Mouse (Mus musculus): Measurements from ENCODE around the gene Zfp365. TPM values are rescaled to one million over a fixed set of nuclear protein-coding genes. Genes with fewer than 3 reads are reported as not detected.

Gene Zfp365
- polyA plus RNA-seq, 1 experiment from 2014 or later: 1.4 TPM

- no peaks in the 10 kb centered on the region for H3K9me3 ChIP-seq (ENCODE audit: control insufficient read depth, low read length)
- no peaks in the 10 kb centered on the region for H3K4me1 ChIP-seq (ENCODE audit: control insufficient read depth, insufficient read depth, low read length)
- no peaks in the 10 kb centered on the region for H3K36me3 ChIP-seq (ENCODE audit: control insufficient read depth, insufficient read depth, low read length)
- peak overlapping the region; percentile 96 for H3K4me2 ChIP-seq (ENCODE audit: low read depth)
- H3K4me3 ChIP-seq (ENCODE audit: low read depth, low read length): peak overlapping the region; percentile 62
- ATAC-seq (ENCODE audit: insufficient read depth, low FRiP score, low TSS enrichment) (peak; percentile 46), DNase-seq (ENCODE audit: low spot score) (no peak)
- H3K9ac ChIP-seq (ENCODE audit: low read length): peak overlapping the region; percentile 63
- H3K27me3 ChIP-seq (ENCODE audit: control insufficient read depth, insufficient read depth, low read length): no peaks in the 10 kb centered on the region
- no peak overlapping the region for H3K27ac ChIP-seq (ENCODE audit: low read depth, low read length)
- 22% methylated on average over 33 of the region's 33 CpGs for WGBS
Measured at GRCm38 (mm10) chr10:67911447-67912336, 770 bp downstream of the Zfp365 start.

- ATAC-seq (ENCODE audit: insufficient read depth, low FRiP score, low TSS enrichment) (no peak), DNase-seq (ENCODE audit: low spot score) (no peak)
- Histone ChIP-seq H3K4me3 (ENCODE audit: low read depth, low read length) (no peak overlapping the region), H3K4me2 (ENCODE audit: low read depth) (no peak overlapping the region), H3K27me3 (ENCODE audit: control insufficient read depth, insufficient read depth, low read length) (no peaks in the 10 kb centered on the region), H3K4me1 (ENCODE audit: control insufficient read depth, insufficient read depth, low read length) (no peaks in the 10 kb centered on the region), H3K36me3 (ENCODE audit: control insufficient read depth, insufficient read depth, low read length) (no peaks in the 10 kb centered on the region), H3K27ac (ENCODE audit: low read depth, low read length) (no peak overlapping the region), H3K9me3 (ENCODE audit: control insufficient read depth, low read length) (no peaks in the 10 kb centered on the region), H3K9ac (ENCODE audit: low read length) (no peak overlapping the region)
- WGBS: 90% methylated on average over 4 of the region's 4 CpGs
Measured at GRCm38 (mm10) chr10:67907931-67908330, 4.5 kb downstream of the Zfp365 start.

- 97% methylated on average over 2 of the region's 2 CpGs for WGBS
- H3K4me3 ChIP-seq (ENCODE audit: low read depth, low read length): no peak overlapping the region
- DNase-seq (ENCODE audit: low spot score) (no peak), ATAC-seq (ENCODE audit: insufficient read depth, low FRiP score, low TSS enrichment) (no peak)
- H3K4me2 ChIP-seq (ENCODE audit: low read depth): no peak overlapping the region
- no peak overlapping the region for H3K27ac ChIP-seq (ENCODE audit: low read depth, low read length)
- H3K4me1 ChIP-seq (ENCODE audit: control insufficient read depth, insufficient read depth, low read length): no peaks in the 10 kb centered on the region
- H3K9ac ChIP-seq (ENCODE audit: low read length): no peak overlapping the region
- no peaks in the 10 kb centered on the region for H3K27me3 ChIP-seq (ENCODE audit: control insufficient read depth, insufficient read depth, low read length)
- no peaks in the 10 kb centered on the region for H3K36me3 ChIP-seq (ENCODE audit: control insufficient read depth, insufficient read depth, low read length)
- H3K9me3 ChIP-seq (ENCODE audit: control insufficient read depth, low read length): no peaks in the 10 kb centered on the region
Measured at GRCm38 (mm10) chr10:67906926-67907325, 5.5 kb downstream of the Zfp365 start.

GRCm38 (mm10) chr10:67906063-67906462 lies 6.4 kb downstream of the Zfp365 start:
- Histone ChIP-seq H3K4me2 (ENCODE audit: low read depth) (no peak overlapping the region), H3K27me3 (ENCODE audit: control insufficient read depth, insufficient read depth, low read length) (no peaks in the 10 kb centered on the region), H3K4me3 (ENCODE audit: low read depth, low read length) (no peak overlapping the region), H3K9me3 (ENCODE audit: control insufficient read depth, low read length) (no peaks in the 10 kb centered on the region), H3K27ac (ENCODE audit: low read depth, low read length) (no peak overlapping the region), H3K9ac (ENCODE audit: low read length) (no peak overlapping the region), H3K36me3 (ENCODE audit: control insufficient read depth, insufficient read depth, low read length) (no peaks in the 10 kb centered on the region), H3K4me1 (ENCODE audit: control insufficient read depth, insufficient read depth, low read length) (no peaks in the 10 kb centered on the region)
- DNase-seq (ENCODE audit: low spot score): no peak
- ATAC-seq (ENCODE audit: insufficient read depth, low FRiP score, low TSS enrichment): no peak
- WGBS: 89% methylated on average over 4 of the region's 4 CpGs

- Histone ChIP-seq H3K27me3 (ENCODE audit: control insufficient read depth, insufficient read depth, low read length) (no peaks in the 10 kb centered on the region), H3K9ac (ENCODE audit: low read length) (no peak overlapping the region), H3K4me2 (ENCODE audit: low read depth) (no peak overlapping the region), H3K27ac (ENCODE audit: low read depth, low read length) (no peak overlapping the region), H3K36me3 (ENCODE audit: control insufficient read depth, insufficient read depth, low read length) (no peaks in the 10 kb centered on the region), H3K4me1 (ENCODE audit: control insufficient read depth, insufficient read depth, low read length) (no peaks in the 10 kb centered on the region), H3K9me3 (ENCODE audit: control insufficient read depth, low read length) (no peaks in the 10 kb centered on the region), H3K4me3 (ENCODE audit: low read depth, low read length) (no peak overlapping the region)
- DNase-seq (ENCODE audit: low spot score): no peak
- WGBS: 85% methylated on average over 7 of the region's 7 CpGs
- ATAC-seq (ENCODE audit: insufficient read depth, low FRiP score, low TSS enrichment): no peak
Measured at GRCm38 (mm10) chr10:67903387-67903786, 9.1 kb downstream of the Zfp365 start.

GRCm38 (mm10) chr10:67901179-67901578 lies 11.3 kb downstream of the Zfp365 start:
- no peak for ATAC-seq (ENCODE audit: insufficient read depth, low FRiP score, low TSS enrichment)

GRCm38 (mm10) chr10:67898949-67899675 lies 13.3 kb downstream of the Zfp365 start:
- DNase-seq (ENCODE audit: low spot score): no peak
- Histone ChIP-seq H3K4me2 (ENCODE audit: low read depth) (no peak overlapping the region), H3K9me3 (ENCODE audit: control insufficient read depth, low read length) (no peaks in the 10 kb centered on the region), H3K27me3 (ENCODE audit: control insufficient read depth, insufficient read depth, low read length) (no peaks in the 10 kb centered on the region), H3K4me3 (ENCODE audit: low read depth, low read length) (no peak overlapping the region), H3K4me1 (ENCODE audit: control insufficient read depth, insufficient read depth, low read length) (no peaks in the 10 kb centered on the region), H3K9ac (ENCODE audit: low read length) (no peak overlapping the region), H3K27ac (ENCODE audit: low read depth, low read length) (no peak overlapping the region), H3K36me3 (ENCODE audit: control insufficient read depth, insufficient read depth, low read length) (no peaks in the 10 kb centered on the region)
- 73% methylated on average over 4 of the region's 4 CpGs for WGBS
- ATAC-seq (ENCODE audit: insufficient read depth, low FRiP score, low TSS enrichment): no peak

More at GRCm38 (mm10) chr10:67901179-67901578, 11.3 kb downstream of the Zfp365 start:
- H3K9ac ChIP-seq (ENCODE audit: low read length): no peak overlapping the region
- no peak overlapping the region for H3K4me2 ChIP-seq (ENCODE audit: low read depth)
- WGBS: 70% methylated on average over 5 of the region's 5 CpGs
- H3K27ac ChIP-seq (ENCODE audit: low read depth, low read length): no peak overlapping the region
- no peaks in the 10 kb centered on the region for H3K36me3 ChIP-seq (ENCODE audit: control insufficient read depth, insufficient read depth, low read length)
- H3K27me3 ChIP-seq (ENCODE audit: control insufficient read depth, insufficient read depth, low read length): no peaks in the 10 kb centered on the region
- DNase-seq (ENCODE audit: low spot score): no peak
- no peaks in the 10 kb centered on the region for H3K9me3 ChIP-seq (ENCODE audit: control insufficient read depth, low read length)
- H3K4me3 ChIP-seq (ENCODE audit: low read depth, low read length): no peak overlapping the region
- no peaks in the 10 kb centered on the region for H3K4me1 ChIP-seq (ENCODE audit: control insufficient read depth, insufficient read depth, low read length)

- H3K27me3 ChIP-seq (ENCODE audit: control insufficient read depth, insufficient read depth, low read length): no peaks in the 10 kb centered on the region
- DNase-seq (ENCODE audit: low spot score) (no peak), ATAC-seq (ENCODE audit: insufficient read depth, low FRiP score, low TSS enrichment) (no peak)
- H3K4me2 ChIP-seq (ENCODE audit: low read depth): no peak overlapping the region
- H3K9ac ChIP-seq (ENCODE audit: low read length): no peak overlapping the region
- WGBS: 88% methylated on average over 9 of the region's 9 CpGs
- no peaks in the 10 kb centered on the region for H3K9me3 ChIP-seq (ENCODE audit: control insufficient read depth, low read length)
- no peak overlapping the region for H3K4me3 ChIP-seq (ENCODE audit: low read depth, low read length)
- H3K36me3 ChIP-seq (ENCODE audit: control insufficient read depth, insufficient read depth, low read length): no peaks in the 10 kb centered on the region
- no peak overlapping the region for H3K27ac ChIP-seq (ENCODE audit: low read depth, low read length)
- no peaks in the 10 kb centered on the region for H3K4me1 ChIP-seq (ENCODE audit: control insufficient read depth, insufficient read depth, low read length)
Measured at GRCm38 (mm10) chr10:67898355-67898935, 14.0 kb downstream of the Zfp365 start.

Data from neural tube, embryonic 11.5 days (tissue).